In the genomic region with DNA sequence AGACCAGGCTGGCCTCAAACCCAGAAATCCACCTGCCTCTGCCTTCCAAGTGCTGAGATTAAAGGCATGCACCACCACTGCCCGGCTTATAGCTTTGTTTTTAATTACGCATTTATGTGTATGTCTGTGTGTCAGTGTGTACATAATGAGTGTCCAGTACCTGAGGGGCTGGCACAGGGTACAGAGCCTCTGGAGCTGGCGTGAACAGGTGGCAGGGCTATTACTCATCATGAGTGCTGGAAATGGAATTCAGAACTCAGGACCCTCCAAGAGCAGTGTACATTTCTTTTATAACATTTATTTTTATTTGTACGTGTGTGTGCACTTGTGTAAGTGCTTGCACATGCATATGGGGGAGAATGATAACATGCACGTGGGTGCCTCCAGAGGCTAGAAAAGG, we compare ENCODE assay signal across 39 mouse cellular contexts. TPM values are rescaled to one million over a fixed set of nuclear protein-coding genes. Genes with fewer than 3 reads are reported as not detected.
"Had no signal": no experiment of that assay in that cellular context is flagged by ENCODE, and none has a peak within 500 bp of the region (broad histone marks: within the 10 kb centered on the region; RNA-seq: fewer than 3 reads in every experiment).

No protein-coding gene starts in this region.

- H3K27me3 ChIP-seq: heart, embryonic 12.5 days; heart, embryonic 13.5 days; heart, embryonic 15.5 days; hindbrain, embryonic 12.5 days; hindbrain, embryonic 13.5 days; hindbrain, embryonic 15.5 days; intestine, embryonic 15.5 days; kidney, embryonic 15.5 days had no signal

- H3K4me2 ChIP-seq: heart, embryonic 11.5 days; heart, embryonic 12.5 days; heart, embryonic 13.5 days; heart, embryonic 15.5 days; hindbrain, embryonic 12.5 days; hindbrain, embryonic 13.5 days; hindbrain, embryonic 14.5 days; hindbrain, embryonic 15.5 days; intestine, embryonic 15.5 days; kidney, embryonic 15.5 days had no signal

- H3K4me3 ChIP-seq: heart, embryonic 12.5 days; heart, embryonic 13.5 days; heart, embryonic 15.5 days; hindbrain, embryonic 10.5 days; hindbrain, embryonic 12.5 days; hindbrain, embryonic 13.5 days; hindbrain, embryonic 15.5 days; intestine, embryonic 15.5 days; kidney, embryonic 15.5 days; layer of hippocampus, adult 2 months; left cerebral cortex, adult 2 months had no signal

- DNase-seq: heart, postnatal 10 days; heart, postnatal 14 days; heart, postnatal 36 days; heart, postnatal 4 days; kidney, adult 11 months; kidney, adult 18-20 months; kidney, adult 2 months; kidney, adult 8-10 months; kidney, adult 9 months; kidney, postnatal 10 days; kidney, postnatal 14 days; kidney, postnatal 25 days; kidney, postnatal 36 days; kidney, postnatal 4 days; layer of hippocampus, adult 9-11 months; layer of hippocampus, postnatal 36 days had no signal

- H3K27ac ChIP-seq: heart, embryonic 13.5 days; heart, embryonic 15.5 days; hindbrain, embryonic 10.5 days; hindbrain, embryonic 12.5 days; hindbrain, embryonic 13.5 days; hindbrain, embryonic 14.5 days; hindbrain, embryonic 15.5 days; hindbrain, postnatal 0 days; intestine, embryonic 15.5 days; kidney, embryonic 15.5 days; kidney, postnatal 0 days; layer of hippocampus, adult 2 months; left cerebral cortex, adult 2 months had no signal

- H3K36me3 ChIP-seq: intestine, embryonic 15.5 days had no signal

RNA-seq across cellular contexts. Expression of a gene that starts 39.1 kb away (rescaled TPM):
- total RNA-seq: heart, postnatal 10 days; heart, postnatal 25 days; heart, postnatal 36 days; hematopoietic stem cell, adult 5-6 weeks; hindbrain, postnatal 0 days had no signal
- polyA plus RNA-seq: heart, embryonic 11.5 days; heart, embryonic 12.5 days; heart, embryonic 13.5 days; heart, embryonic 14.5 days; heart, postnatal 0 days; hindbrain, postnatal 0 days; intestine, embryonic 16.5 days; intestine, postnatal 0 days; kidney, adult 2 months; kidney, embryonic 14.5 days; kidney, postnatal 0 days; large intestine, adult 2 months had no signal
